Mouse (Mus musculus) myocyte (in vitro differentiated cells): Measurements from ENCODE around the gene Acvrl1.
A peak's percentile ranks its signal among the peaks of the same experiment; 100 is the strongest.

Experiments
- CEBPB ChIP-seq: IDR thresholded peaks from 2 replicates; pipeline ENCODE4 v1.6.1; 2011; ENCODE audit warnings: mild to moderate bottlenecking, moderate library complexity; ENCODE audit not compliant: poor library complexity, insufficient read depth, severe bottlenecking
- MAX ChIP-seq: IDR thresholded peaks from one replicate; pipeline ENCODE4 v1.6.1; 2011; ENCODE audit warnings: low read depth, mild to moderate bottlenecking, control low read depth
- POLR2A ChIP-seq: IDR thresholded peaks from one replicate; pipeline ENCODE4 v1.6.1; 2011; ENCODE audit warnings: low read depth, mild to moderate bottlenecking, control low read depth, moderate library complexity; ENCODE audit not compliant: insufficient read length
- POLR2AphosphoS2 ChIP-seq: IDR thresholded peaks from one replicate; pipeline ENCODE4 v1.6.1; 2011; ENCODE audit warnings: low read depth, control low read depth; ENCODE audit not compliant: insufficient read length
- TCF12 ChIP-seq: IDR thresholded peaks from one replicate; pipeline ENCODE4 v1.6.1; 2011; ENCODE audit warnings: mild to moderate bottlenecking, control low read depth; ENCODE audit not compliant: poor library complexity, insufficient read depth, severe bottlenecking
- USF1 ChIP-seq: IDR thresholded peaks from one replicate; pipeline ENCODE4 v1.6.1; 2011; ENCODE audit warnings: low read depth, mild to moderate bottlenecking, control low read depth, moderate library complexity

DNA sequence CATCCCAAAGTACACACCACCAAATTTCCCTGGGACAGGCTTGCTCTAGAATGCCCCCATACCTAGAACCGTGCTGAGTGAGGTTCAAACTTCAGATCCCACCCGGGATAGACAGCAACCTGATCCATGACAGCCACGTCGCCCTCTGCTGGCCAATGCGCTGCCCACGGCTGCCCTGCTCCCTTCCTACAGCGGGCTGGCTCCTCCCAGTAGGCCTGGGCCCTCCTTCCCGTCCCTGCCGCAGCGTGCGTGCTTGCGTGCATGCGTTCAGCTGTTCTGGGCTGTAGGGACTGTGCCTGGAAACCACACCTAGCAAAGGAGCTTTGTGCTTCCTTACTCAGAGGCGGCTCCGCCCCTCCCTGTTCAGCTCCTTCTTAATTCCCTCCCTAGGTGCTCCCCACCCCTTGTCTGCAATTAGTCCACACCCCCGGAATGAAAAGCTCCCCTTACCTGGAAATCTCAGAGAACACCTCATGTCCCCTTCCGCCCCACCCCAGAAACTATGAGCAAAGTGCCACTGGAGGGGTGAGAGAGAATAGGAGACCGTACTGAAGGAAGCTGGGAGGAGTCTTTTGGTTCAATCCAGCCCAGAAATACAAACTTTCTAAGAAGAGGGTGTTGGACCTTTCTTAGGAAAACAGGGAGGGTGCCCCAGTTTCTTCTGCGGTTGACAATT, 17.2 kb downstream of the Acvrl1 start:
- TF ChIP-seq CEBPB (no peak), POLR2AphosphoS2 (peak; percentile 36), POLR2A (peak; percentile 66), MAX (no peak), TCF12 (no peak), USF1 (no peak)
